Mouse (Mus musculus) ovary, postnatal 14 days (tissue): Measurements from ENCODE around the gene Zfp94.

ENCODE experiments used
- DNase-seq: peaks from one replicate; pipeline ENCODE4 v3.0.0; 2022; ENCODE audit warnings: low spot score

Gene Zfp94

DNA sequence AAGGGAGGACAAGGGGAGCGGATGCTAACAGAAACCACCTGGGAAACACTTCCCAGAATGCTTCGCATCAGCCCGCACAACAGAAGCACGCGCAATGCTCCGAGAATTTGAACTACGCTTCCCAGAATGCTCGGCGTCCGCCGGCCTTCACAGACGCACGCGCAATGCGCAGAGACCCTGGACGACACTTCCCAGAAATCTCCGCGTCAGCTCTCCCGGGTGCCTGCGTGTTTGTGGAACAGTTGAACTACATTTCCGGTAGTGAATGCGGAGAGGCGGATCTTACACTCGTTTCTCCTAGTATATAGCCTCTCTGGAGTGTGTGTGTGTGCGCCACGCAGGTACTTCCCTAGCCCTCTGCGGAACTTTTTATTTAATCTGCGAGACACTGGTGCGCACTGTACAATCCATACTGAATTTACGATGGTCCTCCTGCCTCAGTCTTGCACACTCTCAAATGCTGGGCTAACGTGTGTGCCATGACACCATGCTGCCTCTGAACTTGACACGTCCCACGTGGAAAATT lies at the start of gene Zfp94:
Gene Zfp94 (minus strand): TSS at position 100 of the 526 bp plus-strand sequence.
- peak; percentile 85 for DNase-seq

DNA sequence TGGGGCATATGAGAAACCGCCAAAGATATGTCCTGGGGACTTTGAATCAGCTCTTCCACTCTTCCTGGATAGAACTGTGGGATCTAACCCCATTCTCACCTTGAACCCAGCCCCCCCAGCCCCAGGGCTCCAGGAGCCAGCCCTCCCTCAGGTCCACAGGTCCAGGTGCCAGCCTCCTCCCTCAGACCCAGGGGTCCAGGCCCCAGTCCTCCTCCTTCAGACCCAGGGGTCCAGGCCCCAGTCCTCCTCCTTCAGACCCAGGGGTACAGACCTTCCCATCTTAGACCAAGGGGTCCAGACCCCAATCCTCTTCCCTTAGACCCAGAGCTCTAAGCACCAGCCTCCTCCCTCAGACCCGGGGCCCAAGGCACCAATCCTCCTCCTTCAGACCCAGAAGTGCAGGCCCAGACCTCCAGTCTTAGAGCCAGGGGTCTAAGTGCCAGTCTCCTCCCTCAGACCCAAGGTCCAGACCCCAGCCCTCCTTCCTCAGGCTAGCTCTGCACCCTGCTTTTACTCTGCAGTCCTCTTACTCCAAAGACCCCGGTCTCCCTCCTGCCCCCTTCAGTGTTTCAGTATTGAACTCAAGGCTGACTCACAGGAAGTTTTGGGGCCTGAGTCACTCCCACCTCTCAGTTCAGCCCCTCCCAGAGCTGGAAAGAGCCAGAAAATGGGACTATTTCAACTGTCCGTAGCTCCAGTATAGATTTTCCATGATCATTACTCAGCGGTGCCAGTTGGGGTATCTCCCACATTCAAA lies 49.0 kb upstream of the Zfp94 start:
- DNase-seq = no peak

DNA sequence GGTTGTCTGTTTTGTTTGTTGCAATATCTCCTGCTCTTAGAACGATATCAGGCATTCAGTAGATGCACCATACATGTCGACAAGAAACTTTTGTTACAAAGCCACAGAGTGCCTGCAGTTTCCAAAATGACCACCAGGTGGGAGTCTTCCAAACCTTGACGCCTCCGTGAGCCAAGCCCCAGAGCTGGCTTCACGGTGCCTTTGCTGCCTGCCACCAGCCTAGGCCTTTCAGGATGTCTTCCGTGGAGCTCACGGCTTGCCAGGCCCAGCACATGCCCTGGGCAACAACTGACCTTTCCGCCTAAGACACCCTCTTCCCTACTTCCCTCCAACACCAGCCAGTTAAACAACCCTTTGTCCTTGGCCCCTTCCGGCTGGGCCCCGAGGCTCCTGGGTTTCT lies 48.4 kb upstream of the Zfp94 start:
- peak; percentile 86 for DNase-seq

DNA sequence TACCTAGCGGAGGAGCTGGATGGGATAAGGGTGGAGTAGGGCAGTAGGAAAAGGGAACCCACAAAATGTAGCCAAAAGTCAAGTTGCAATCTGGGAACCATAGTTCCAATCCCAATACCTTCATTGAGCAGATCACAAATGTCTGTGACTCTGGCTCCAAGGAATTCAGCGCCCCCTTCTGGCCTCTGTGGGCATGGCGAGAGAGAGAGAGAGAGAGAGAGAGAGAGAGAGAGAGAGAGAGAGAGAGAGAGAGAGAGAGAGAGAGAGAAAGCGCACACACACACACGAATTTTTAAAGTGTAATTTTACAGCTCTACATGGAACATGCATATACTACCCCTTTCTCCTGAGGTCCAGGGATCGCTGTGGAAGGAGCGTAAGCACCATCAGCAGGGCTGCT lies 46.8 kb upstream of the Zfp94 start:
- DNase-seq = no peak

DNA sequence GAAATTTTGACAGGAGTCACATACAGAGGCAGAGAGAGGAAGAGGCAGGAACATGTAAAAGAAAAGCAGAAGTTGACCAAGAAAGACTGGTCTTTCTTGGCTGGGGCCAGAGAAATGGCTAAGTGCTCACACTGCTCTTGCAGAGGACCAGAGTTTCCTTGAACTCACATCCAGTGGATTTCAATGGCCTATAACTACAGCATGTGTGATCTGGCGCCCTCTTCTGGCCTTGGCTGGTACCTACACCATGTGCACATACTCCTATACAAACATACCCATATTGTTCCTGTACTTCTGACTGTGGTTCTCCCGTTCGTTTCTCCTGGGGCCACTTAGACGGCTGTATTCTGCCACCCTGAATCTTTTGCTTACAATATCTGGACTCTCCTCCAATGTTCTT lies 44.5 kb upstream of the Zfp94 start:
- no peak for DNase-seq

DNA sequence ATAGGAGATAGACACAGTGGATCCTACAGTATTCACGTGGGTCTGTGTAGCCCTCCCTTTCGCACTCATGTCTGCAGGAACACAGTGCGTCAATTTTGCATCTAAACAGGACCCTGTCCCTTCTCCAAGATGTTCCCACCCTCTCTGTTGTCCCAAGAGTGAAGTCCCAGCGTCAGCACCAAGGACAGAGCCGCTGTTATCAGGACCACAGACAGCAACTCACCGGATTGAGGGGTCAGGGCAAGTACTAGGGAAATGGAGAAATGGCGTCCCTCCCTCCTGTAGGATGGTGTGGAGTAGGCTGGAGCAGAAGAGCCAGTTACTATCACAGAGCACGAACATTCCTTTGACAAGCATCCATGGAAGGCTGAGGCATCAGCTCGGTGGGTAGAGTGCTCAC lies 42.8 kb upstream of the Zfp94 start:
- peak; percentile 51 for DNase-seq

DNA sequence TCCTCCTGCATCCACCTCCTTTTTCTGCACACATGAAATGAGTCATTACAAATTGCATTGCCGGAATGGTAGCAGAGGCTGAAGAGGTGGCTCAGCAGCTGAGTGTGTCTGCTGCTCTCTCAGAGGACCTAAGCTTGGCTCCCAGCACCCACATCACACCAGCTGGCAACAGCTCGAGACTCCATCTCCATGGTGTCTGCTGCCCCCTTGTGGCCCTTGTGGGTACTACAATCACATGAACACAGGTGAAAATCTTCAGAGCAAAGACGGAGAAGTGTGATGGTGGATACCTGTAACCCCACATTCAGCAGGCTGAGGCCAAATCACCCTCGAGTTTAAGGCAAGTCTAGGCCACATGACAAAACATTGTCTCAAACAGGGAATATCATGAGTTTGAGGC lies 41.4 kb upstream of the Zfp94 start:
- DNase-seq = no peak

DNA sequence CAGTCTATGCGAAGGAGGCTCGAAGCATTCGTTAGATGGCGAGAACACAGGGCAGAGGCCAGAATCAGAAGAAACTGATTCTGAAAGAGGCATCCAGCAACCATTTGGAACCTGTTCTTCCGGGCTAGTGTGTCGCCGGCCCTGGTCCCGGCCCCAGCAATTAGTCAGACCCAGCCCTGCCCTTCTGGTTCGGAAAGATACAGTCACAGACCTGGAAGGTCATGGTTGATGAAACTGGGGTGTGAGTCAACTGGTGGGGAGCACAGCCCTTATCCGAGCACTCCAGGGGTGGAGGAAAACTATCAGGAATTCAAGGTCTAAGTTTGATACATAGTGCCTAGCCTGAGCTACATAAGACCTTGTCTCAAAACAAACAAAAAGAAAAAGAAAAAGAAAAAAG lies 39.6 kb upstream of the Zfp94 start:
- DNase-seq = no peak

DNA sequence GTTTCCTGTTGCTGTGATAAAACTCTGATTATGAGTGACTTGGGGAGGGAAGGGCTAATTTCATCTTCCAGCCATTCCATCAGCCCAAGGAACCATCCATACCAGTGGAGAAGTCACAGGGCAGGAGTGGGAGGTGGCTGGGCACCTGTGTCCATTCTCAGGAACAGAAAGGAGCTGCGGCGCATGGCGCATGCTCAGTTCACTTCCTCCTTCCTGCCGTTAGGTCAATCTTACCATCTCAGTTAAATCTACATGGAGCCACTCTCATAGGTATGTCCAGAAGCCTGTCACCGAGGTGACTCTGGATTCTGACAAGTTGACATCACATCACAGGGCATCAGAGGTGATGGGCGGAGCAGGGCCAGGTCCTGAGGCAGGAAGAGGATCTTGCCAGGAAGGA lies 39.2 kb upstream of the Zfp94 start:
- DNase-seq = no peak

DNA sequence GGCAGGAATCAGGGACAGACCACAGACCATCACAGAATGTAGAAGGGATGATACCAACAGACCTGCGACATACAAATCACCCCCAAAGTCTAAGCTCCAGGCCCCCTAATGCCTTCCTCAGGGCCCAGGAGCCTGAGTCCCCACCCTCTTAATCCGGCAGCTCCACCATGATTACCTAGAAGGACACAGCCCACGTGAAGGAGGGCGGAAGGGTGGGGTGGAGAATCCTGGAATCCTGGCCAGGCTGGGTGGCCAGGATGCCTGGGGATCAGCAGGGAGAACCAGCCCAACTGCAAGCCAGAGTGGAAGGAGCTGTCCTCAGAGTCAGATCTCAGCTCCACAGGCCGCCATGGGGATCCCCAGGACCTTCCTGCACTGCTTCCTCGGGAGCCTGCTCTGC lies 32.4 kb upstream of the Zfp94 start, which contains the start of gene Lypd5:
Gene Lypd5 (plus strand): TSS at position 301 of the 400 bp plus-strand sequence.
- no peak for DNase-seq

DNA sequence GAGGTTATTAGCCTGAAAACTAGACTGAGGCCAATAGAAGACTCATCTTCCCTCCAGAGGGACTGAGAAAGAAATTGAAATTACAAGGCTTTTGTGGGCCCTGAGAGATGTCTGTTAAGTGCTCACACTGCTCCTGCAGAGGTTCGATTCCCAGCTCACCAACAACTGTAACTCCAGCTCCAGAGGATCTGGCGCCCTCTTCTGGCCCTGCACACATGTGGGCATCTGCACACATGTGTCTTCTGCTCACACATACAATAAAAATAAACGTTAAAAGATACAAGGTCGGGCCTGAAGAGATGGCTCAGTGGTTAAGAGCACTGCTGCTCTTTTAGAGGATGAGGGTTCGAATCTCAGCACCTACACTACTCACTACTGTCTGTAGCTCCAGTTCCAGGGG lies 30.0 kb upstream of the Zfp94 start:
- no peak for DNase-seq

DNA sequence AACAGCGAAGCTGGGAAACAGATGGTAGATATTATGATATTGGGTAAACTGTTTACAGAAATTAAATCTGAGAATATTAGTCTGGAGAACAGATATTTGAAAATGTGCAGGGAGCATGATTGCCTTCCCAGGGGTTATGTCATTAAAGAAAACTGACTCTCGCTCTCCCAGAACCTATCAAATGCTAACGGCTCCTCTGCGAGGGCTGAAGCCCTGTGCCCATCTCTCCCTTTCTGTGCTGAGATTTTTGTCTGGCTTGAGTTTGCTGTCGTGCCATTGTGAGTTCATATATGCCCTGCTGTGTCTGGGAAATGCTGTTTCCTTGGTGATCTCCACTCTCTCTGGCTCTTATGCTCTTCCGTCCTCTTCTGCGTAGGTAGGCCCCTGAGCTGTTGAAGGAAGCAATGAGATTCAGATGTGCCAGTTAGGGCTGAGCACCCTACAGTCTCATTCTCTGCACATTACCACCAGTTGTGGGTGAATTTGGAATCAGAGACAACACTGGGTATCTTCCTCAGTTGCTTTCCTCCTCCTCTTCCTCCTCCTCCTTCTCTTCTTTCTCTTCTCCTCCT lies 27.3 kb upstream of the Zfp94 start:
- no peak for DNase-seq

DNA sequence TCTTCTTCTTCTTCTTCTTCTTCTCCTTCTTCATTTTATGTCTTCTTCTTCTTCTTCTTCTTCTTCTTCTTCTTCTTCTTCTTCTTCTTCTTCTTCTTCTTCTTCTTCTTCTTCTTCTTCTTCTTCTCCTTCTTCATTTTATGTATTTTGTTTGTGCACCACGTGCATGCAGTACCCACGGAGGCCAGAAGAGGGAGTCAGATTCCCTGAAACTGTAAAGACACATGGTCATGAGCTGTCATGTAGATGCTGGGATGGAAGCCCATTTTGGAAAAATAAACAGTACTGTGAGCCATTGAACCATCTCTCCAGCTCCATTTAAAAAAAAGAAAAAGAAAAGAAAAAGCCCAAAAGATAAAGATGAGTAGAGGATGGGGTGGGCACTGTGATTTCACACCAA lies 21.8 kb upstream of the Zfp94 start:
- no peak for DNase-seq

DNA sequence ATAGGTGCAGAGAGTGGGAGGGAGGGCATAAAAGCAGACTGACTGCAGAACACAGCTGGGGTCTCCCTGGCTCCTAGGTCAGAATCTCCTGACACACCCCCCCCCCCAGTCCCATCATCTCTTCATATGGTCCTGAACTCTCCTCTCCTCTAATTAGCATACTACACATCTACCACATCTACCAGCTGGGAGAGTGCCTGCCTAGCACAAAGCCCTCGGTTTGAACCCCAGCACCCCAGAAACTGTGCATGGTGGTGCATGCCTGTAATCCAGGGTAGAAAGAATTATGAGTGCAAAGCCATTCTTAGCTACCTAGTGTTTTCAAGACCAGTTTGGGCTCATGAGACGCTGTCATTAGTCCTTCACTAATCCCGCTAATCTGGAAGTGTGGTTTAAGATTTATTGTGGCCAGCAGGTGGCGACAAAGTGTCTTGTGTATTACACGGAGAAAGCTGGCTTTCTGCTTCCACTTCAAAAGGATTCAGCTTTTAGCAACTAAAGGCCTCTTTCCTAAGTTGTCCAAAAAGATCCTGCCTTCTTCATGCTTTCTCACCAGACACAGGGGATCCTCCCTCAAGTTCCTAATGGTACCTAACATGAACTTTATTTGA lies 19.3 kb upstream of the Zfp94 start:
- peak; percentile 57 for DNase-seq

DNA sequence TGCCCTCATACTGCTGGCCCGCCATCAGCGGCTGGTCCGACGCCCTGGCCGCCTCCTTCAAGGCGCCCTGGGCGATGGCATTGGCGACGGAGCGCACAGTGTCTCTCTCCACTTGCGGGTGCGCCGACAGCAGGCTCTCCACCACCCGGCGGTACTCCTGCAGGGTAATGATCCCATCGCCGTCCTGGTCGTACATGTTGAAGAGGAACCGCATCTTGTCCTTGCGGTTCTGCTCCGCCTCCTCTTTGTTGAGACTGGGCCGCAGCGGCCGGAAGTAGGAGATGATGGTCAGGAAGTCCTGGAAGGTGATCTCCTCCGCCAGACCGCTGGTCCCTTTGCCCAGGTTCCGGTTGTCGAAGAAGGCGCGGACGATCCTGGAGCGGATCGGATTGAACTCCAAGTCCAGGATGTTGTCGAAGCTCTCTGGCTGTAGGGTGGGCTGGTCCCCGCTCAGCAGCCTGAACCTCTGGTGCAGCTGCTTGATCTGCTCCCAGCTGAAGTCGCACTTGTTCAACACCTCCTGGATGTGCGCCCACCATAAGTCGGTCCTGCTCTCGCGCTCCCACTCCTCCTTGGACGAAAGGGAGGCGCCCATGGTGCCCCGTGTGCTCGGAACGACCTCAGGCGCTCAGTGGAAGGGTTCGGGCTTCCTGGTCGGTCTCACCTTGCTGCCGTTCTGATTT lies 17.0 kb upstream of the Zfp94 start, which contains the start of gene Tescl:
Gene Tescl (minus strand): TSS at position 633 of the 683 bp plus-strand sequence.
- DNase-seq = no peak

DNA sequence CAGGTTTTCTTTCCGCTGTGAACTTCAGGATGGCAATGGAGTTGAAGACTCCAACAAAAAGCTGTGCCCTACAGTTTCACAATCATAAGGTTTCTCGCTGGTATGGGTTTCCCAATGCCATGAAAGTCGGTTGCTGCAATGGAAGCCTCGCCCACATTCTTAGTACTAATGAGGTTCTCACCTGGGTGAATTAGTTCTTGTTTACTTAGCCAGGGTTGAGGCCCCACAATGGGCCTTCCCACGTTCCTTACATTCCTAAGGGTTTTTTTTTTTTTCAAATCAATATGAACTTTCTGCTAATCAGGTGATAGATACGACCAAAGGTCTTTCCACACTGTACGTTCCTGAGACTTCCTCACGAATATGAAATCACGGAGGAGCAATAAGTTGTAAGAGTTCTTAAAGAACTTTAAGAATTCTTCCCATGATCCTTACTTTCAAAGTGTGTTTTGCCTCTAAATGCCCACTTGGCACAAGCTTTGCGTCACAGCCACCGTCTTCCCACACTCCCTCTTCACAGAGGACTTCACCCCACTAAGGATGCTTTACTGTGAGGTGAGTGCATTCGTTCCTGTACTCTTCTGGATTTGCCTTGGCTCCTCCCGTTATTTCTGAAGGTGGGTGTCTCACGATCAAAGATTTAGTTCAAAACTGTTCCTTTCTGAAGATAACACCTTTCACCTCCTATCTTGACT lies 11.0 kb upstream of the Zfp94 start:
- DNase-seq = no peak

DNA sequence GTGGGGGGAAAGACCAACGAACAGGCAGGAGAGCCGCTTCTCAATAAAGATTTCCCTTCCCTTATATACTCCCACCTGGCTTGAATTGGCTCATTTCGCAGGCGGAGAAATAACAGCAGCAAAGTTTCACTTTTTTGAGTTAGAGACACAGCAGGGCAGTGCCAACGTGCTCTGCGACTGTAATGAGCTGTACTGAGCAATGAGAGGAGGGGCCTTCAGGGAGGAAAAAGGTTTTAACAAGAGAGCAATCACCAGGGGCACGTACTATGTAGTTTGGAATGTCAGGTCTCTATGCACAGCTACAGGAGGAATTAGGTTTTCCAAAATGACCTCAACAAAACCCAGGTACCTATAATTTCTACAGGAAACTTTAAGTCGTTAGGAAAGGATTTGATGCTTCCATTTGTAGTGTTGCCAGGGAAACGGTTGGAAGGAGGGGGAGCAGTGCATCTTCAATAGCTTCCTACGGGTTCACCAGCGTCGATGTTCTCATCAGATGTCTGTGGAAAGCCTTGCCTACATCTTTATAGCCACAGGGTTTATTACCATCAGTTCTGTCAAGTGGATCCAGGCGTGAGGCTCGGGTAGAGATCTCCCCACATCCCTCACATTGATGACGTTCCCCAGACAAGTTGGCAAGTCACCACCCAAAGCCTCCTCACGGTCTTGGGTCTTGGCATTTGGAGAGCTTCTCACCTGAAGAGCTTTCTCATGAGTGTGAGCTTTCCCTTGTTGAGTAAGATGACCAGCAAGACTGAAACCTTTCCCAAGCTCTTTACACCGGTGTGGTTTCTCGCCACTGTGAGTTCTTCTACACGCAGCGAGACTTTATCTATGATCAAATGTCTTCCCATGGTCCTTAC lies 10.0 kb upstream of the Zfp94 start:
- DNase-seq = no peak

DNA sequence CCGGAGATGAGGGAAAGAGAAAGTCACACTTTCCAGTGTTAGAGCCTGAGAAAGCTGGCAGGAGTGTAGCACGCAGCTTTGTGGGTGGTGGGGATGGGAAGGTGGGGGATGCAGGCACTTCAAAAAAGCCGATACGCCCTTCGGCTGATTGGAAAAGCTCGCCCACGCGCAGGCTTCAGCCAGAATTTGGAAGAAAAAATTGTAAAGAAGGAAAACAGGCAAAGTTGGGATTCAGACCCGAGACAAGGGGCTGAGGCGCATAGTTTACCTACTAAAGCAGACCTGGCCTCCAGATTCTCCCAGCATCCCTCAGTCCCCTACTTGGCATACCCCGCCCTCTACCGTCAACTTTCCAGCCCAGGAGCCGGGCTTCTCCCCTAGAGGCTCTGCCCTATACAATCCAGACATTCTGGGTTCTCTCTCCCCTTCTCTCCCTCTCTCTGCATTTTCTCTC lies 9.2 kb upstream of the Zfp94 start:
- DNase-seq = peak; percentile 7

DNA sequence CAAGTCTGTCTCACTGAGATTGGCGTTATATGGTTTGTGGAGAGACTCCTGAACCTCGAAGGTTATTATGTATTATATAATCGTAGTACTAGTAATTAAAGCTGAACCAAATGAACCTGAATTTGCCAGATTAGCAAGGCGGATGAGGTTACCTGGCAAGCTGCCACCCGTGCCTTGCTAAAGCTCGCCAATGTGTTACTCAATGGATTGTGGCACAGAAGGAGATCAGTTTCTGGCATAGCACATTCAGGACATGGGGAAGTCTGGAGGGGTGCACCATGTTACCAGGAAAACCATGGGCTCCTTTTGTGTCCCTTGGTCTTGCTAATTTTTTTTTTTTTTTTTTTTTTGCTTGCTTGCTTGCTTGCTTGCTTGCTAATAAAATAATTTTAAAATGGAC lies 8.7 kb upstream of the Zfp94 start:
- peak; percentile 15 for DNase-seq

DNA sequence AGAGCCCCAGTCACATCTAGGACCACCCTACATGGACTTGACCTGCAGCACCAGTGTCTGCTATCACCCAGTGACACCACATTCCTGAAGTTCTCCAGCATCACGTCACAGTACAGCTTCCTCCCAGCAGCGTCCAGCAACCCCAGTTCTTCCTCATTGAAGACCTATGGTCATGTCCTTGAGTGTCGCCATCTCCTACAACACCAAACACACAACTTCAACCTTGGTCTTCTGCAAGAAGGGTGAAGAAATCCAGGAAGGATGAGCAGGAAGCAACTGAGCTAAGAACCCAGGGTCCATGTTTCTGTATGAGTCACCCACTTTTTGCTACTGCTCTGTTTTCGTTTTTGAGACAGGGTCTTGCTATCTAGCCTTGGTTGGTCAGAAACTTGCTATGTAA lies 6.1 kb upstream of the Zfp94 start:
- DNase-seq = no peak

DNA sequence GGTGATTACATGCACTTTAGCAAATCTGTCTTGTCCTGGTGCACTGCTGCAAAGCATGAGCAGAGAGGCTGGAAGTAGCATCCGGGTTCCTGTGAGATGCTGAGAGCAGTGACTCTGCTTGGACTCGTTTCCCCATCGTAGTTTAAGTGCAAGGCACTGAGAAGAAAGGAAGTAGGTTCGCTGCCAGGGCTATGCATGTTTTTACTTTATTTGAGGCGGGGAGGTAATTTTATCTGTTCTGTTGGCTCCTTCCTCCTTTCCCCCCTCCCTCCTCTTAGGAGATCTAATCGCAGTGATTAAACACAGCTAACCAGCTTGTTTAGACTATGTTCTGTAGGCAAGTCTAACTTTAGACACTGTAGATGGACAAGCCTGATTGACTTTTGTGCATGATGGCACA lies 2.5 kb upstream of the Zfp94 start:
- no peak for DNase-seq
